Mouse (Mus musculus): ENCODE results near the gene Recql.

DNA sequence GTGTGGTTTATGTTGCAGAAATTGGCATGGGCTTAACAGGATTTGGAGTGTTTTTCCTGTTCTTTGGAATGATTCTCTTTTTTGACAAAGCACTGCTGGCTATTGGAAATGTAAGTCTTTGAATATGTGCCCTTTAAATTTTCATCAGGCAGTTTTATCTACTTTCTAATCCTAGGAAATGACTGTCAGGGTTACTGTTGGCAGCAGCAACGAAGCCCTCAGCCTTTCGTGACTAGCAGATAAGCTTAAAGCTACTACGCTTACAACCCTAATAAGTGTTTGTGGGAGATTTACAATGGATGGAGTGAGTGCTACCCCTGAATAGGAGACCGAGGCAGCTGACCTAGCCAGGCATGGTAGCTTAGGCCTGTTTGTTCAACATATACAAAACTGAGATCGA lies 5.4 kb upstream of the Recql start:
- TF ChIP-seq CTCF (IDR thresholded peaks at IDR 0.05; ENCODE audit: low read depth) (no peak), EP300 (IDR thresholded peaks at IDR 0.05; ENCODE audit: low read depth) (no peak)

Data from heart, postnatal 0 days (tissue).